Mouse (Mus musculus) granulocyte monocyte progenitor cell, adult 5-6 weeks (primary cell): ENCODE measurements around the gene Nprl3. TPM values are rescaled to one million over a fixed set of nuclear protein-coding genes. Genes with fewer than 3 reads are reported as not detected.

Experiments
- ATAC-seq: replicated peaks from 2 replicates; pipeline ENCODE4 v1.8.0; 2016; ENCODE audit warnings: mild to moderate bottlenecking, moderate TSS enrichment, inconsistent platforms; ENCODE audit not compliant: poor library complexity, severe bottlenecking
- total RNA-seq, 2 experiments: library from RNA; stranded (forward) in 1 of 2; stranded (reverse) in 1 of 2; fragments of 200-712, 200-1000 nt in 1 of 2; fragments of >200 nt in 1 of 2; fragmentation: Nextera tagmentation in 1 of 2; gene quantifications; 2 replicates each; pipeline ENCODE4 v1.2.3; 2014 to 2017

Gene Nprl3
- total RNA-seq, 2 experiments from 2014 or later: 17.7 to 25.3 TPM

DNA sequence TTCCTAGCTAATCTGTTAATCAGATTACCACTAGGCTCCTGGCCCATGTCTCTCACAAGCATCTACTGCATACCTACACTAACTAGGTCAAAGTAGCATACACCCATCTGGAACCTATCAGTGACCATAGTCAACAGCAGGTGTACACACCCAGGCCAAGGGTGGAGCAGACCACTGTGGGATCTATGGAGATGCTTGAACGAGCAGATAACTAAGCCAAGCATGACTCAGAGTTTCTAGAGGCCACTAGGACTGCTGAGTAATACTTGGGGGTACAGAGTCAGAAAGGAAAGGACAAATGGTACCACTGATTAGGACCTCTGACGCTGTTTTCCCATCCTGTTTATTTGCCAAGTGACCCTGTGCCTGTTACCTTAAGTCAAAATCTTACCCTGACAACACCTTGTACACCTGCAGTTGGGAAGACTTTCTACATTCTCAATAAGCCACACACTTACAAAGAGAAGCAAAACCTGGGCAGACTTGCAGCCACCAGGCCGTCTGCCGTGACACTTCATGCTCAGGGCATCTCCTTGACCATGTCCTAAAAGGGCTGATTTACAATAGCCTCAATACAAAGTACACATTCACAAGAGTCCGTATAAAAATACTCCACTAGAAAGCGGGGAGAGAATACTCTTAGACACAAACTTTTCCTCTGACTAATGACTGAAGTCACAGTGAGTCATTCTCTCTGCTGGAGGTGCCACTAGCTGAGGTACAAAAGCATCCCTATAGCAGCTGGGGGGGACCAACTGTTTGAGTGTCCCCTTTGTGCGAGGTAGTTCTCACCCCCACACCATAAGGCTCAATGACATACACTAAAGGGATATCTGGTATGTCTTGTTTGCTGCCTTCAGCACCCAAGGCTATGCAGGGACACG lies 16.4 kb downstream of the Nprl3 start:
- no peak for ATAC-seq

DNA sequence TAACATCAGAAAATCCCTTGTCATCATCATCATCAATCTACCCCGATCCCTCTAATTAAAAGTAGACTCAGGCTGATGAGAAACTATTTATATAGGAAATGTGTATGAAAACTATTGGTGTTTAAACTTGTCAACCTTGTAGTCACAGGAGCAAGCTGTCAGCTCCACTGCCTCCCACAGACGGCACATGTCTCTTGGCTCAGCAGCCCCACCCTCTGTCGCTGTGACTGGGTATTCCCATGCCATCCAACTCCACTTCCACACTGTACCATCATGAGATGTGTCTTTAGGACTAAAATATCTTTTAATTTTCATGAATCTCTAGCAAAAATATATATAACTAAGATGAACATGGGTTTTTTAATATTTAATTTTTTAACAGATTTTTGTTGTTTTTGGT lies 19.2 kb downstream of the Nprl3 start:
- no peak for ATAC-seq

DNA sequence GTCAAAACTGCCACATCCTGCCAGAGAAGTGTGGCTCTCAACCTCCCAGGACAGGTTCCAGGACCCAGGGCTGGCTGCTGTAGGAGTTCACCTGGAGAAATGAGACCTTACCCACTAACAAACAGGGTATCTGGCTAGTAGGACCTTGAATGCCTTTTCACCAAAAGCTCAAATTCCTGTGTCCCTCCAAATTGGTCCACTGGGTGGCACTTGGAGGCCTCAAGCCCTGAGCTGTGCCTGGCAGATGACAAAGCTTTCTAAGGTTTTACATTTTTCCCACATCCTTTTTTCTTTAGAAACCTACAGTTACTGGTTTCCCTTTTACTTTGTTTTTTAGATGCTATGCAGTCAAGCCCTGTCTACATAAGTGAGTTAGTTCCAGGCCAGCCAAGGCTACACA lies 20.4 kb downstream of the Nprl3 start:
- ATAC-seq: peak; percentile 80

DNA sequence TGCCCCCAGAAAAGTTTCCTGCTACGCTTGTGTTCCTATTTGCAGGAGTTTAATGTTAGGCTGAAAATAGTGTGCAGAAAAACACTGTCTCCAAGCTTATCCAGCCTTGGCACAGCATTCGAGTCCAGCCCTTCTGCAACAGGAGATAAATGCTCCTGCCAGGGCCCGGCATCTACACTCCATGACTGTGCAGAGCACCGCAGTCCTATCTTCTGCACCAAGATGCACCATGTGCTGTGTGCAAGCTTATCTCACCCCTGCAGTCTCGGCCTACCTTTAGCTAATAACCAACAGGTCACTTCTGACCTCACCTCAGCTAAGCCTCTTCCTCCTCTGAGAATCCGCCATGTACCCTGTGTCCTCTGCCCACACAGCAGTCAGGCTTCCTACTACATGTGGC lies 21.9 kb downstream of the Nprl3 start:
- ATAC-seq: no peak

- ATAC-seq: no peak
Observed at GRCm38 (mm10) chr11:32244617-32245016, 22.9 kb downstream of the Nprl3 start.

GRCm38 (mm10) chr11:32244064-32244463 lies 23.4 kb downstream of the Nprl3 start:
- no peak for ATAC-seq

DNA sequence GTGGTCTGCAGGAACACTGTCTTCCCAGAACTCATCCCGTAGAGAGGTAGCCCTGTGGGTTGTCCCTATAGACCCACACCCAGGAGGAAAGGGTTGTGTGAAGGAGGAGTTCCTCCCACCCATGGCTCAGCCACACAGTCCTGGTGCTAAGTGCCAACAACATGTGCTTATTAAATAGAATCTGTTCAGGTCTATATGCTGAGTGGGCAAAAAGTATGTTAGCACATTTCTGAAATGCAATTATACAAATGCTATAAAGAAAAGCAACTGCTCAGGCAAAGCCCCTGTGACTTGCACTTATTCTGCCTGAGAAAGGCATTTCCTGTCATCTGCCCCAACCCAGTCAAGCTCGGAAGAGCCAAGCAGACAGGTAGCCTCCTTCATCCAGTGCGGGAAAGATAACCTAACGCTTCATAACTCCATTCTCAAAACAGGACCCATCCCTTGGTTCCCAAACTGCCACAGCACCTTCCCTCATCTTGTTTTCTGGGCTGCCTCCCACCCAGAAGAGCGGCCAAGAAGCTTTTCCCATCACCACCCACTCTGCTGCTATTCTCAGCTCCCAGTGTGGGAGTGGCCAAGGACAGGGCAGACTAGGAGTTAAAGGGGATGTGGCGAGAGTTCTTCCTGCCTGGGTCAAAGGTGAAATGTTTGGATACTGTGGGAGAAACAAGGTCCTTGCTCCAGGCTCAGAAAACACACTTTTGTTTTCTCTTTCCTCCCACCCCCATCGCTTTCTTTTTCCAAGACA lies 24.1 kb downstream of the Nprl3 start:
- ATAC-seq: no peak

GRCm38 (mm10) chr11:32242209-32242608 lies 25.3 kb downstream of the Nprl3 start:
- ATAC-seq: no peak

DNA sequence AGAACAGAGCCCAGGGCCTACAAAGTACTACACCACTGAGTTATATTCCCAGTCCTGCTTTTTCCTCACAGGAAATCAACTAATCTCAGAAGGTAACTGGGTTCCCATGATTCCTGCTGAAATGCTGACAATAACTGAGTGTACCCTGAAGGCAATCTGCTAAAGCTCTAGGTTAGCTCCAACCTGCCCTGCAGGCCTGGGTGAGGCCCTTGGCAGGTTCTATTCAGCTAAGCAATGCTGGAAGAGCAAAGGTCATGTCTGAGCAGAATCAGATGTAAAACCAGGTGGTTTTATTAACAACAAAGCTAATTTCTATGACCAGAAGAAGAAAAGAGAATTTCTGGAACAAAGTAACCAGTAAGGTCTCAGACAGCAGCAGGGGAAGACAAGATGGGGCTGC lies 26.1 kb downstream of the Nprl3 start:
- no peak for ATAC-seq

GRCm38 (mm10) chr11:32238093-32238860 lies 29.2 kb downstream of the Nprl3 start:
- ATAC-seq: peak; percentile 95

DNA sequence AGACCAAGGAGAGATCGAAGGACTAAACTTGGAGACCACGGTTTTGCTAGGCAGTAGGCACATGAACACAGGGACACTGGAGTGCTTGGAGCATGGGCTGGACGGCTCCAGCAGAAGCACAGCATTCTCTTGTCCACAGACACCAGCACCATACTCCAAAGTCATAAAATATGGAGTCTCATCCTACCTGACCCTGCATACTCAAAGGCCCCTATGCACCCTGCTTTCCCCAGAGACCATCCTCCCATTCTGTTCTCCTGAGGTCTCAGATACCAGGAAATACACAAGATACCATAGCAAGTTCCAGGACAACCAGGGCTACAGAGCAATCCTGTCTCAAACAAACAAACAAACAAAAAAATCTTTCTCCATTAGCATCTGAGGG lies 30.1 kb downstream of the Nprl3 start:
- no peak for ATAC-seq

DNA sequence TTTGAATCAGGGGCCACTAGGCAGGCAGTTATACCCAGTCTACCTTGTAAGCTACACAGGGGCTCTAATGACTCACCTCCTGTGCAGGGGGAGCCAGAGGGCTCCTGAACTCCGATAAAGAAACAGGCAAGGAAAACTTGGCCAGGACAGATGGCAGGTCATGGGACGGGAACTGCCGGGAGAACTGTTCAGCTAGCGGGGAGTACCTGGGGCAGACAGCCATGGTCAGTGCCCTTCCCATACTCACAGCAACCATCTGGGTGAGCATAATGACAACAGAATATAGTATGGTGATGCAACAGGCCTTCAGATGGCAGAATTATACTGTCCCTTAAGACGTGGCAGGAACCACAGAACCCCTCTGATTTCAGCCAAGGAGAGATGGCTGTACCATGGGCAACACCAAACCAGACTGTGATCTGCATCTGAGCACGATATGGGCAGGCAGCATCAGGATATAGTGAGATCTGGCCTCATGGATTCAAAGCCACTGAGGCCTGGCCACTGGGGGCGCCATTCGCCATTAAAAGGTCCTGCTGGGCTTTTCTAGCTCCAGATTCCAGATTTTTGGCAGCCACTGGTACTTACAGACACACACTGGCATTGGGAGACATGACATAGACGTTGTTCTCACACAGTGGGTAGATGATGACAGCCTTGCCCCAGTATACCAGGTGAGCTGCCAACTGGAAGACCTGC lies 30.6 kb downstream of the Nprl3 start:
- 0 out of 2 replicates have a peak, but pooled peaks have one; percentile 18 for ATAC-seq

GRCm38 (mm10) chr11:32236132-32236531 lies 31.4 kb downstream of the Nprl3 start:
- no peak for ATAC-seq

GRCm38 (mm10) chr11:32235646-32236045 lies 31.9 kb downstream of the Nprl3 start:
- no peak for ATAC-seq

DNA sequence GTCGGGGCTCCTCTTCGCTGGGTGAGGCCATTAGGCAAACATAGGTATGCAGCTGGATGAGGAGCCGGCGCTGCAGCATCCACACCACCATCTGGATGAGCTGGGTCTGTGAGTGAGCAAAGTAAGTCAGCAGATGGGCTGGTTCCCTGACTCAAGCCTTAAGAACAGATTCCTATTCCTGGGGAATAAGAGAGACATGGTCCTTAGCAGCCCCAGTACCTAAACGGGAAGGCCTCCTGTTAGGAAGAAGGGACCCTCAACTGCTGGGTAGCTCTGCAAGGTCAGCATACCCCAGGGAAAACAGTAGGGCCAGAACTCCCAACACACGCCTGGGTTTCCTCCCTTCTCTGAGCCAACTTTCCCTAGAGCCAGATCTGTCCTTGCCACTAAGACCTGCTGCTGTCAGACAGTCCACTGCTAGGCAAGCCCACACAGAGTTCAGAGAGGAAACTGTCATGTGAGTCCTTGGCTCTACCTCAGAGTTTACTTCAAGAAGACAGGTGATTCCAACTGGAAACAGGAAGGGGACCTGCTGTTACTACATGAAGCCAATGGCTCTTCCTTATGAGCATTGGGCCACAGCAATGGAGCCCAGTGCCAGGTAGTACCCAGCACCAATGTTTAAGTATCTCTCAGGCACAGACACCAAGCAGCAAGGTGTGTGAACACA lies 32.6 kb downstream of the Nprl3 start:
- no peak for ATAC-seq

DNA sequence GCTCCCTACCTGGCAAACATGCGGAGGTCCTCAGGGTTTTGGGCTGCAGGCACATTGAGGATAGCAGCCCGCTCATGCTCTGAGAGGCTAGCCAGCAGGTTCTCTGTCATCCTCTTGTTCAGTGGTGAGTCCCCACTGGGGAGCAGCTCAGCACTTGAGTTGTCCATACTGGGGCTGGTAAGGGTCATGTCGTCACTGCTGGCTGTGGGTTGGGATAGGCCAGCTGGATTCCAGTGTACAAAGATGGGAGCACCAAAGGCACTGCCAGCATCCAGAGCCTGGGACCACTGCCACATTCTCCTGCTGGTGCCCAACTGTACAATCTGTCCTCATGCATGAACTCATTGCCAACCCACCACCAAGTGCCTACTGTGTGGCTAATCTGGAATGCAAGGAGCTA lies 33.6 kb downstream of the Nprl3 start:
- no peak for ATAC-seq

DNA sequence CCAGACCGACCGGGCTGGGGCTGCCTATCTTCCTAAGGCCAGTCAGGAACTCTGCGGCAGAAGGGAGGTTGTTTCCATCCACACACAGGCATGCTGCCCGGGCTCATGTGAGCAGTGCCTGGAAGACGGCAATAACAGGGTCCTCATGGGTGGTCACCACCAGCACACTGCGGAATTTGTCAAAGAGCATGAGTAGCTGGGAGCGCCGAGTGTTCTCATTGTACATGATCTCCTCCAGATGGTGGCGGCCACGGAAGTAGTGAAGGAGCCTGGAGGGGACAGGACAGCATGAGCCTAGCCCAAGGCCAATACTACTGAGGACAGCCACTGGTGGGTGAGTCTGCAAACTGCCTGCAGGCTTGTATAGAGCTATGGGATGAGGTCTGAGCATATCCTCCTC lies 34.7 kb downstream of the Nprl3 start:
- ATAC-seq: no peak

- ATAC-seq: peak; percentile 45
Observed at GRCm38 (mm10) chr11:32231125-32231524, 36.4 kb downstream of the Nprl3 start.

- ATAC-seq: no peak
Observed at GRCm38 (mm10) chr11:32230220-32230619, 37.3 kb downstream of the Nprl3 start.
